Mouse (Mus musculus) gastrocnemius, adult 8-10 months (tissue): Measurements from ENCODE around the gene Tifab. TPM values are rescaled to one million over a fixed set of nuclear protein-coding genes. Genes with fewer than 3 reads are reported as not detected.

Experiments used
- DNase-seq, 2 experiments: peaks; one replicate each; pipeline ENCODE4 v3.0.0; 2022; ENCODE audit warnings: low spot score in 2 of 2
- total RNA-seq, 4 experiments: library from RNA; stranded (reverse); gene quantifications; 2 replicates each; pipeline ENCODE4 v1.2.4; 2022

Tifab gene
- total RNA-seq, 4 experiments from 2014 or later, result 0.15 to 0.22 TPM; not detected in 2

DNA sequence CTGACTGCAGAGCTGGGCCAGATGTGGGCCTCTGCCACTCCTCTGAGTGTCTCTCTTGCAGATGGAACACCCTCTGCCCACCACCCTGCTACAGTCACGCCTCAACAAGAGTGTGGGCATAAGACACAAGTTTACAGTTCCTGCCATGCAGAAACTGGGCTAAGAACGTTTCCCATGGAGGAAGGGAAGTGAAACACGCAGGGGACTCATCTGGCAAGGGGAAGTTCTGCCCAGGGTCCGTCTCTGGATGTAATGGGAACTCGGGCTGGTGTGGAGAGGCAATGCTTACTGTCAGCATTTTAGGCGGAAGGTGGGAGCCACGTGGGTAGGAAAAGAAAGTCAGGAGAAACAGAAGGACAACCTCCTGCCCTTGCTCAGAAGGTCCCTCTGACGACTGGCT, 2.7 kb upstream of the Tifab start:
- no peak for DNase-seq

DNA sequence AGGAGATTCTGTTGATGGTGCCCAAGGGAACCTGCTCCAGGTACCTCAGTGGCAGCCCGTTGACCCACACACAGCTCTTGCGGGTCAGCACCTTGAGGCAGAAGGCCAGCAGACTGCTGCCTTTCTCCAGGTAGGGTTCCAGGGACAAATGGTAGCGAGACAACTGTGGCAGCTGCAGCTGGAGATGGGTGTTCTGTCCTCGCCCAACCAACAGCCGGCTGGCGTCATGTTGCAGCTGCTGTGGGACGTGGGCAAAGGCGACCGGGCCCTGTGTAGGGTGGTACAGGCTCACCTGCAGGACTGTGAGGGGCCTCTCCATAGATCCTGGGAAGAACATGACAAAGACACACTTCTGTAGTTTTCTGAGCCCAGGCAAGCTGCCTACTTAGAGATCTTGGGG, 2.4 kb downstream of the Tifab start:
- no peak for DNase-seq

DNA sequence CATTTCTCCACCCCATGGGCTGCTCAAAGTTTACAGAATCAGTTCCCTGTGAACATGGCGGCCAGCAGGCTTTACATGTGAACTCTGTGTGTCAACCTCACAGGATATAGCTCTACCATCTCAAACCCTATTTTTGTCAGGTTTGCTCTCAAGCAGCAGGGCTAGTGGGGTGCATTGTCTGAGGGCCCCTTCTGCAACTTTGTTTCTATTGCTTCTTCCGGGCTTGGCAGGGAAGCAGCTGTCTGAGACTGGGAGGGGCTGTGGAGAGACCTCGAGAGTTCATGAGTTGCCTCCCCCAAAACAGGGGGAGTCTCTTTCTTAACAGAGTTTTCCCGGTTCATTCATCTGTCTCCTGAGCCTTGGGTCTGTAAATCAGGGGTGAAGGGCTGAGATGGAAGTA, 2.8 kb downstream of the Tifab start:
- DNase-seq, result no peak

GRCm38 (mm10) chr13:56172901-56173545, 5.7 kb downstream of the Tifab start:
- no peak for DNase-seq

DNA sequence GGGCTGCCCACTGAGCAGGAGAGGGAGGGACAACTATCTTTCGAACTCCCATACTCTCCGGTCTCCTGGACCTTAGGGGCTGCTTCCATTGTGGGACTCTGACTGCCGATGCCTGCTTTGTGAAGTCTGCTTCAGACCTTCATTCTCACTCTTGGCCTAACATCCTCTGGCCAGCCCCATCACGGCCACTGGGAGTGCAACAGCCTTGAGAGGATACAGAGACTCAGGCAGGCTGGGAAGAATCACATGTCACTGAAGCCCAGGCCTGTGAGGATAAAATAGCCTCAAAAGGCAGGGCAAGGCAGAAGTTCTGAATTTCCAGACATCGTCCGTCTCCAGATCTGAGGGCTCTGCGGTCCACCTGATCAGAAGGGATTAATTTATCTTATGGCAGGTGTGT, 6.6 kb downstream of the Tifab start:
- DNase-seq, result no peak

DNA sequence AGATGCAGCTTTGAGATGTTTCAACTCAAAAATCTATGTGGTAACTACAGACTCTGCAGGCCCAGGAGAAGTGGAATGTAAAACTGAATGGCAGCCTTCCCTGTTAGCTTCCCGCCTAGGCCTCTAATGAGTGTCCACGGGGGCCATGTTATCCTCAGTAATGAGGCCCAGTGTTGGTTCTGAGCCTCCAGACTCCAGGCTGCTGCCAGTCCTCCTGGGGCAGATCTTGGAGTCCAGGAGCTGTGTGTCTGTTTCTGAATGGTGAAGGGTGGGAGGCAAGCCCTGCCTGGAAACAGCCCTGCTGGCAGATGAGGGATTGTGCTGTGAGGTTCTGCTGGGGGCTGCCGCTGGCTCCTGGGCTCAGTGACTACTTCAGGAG, 10.3 kb downstream of the Tifab start:
- no peak for DNase-seq

DNA sequence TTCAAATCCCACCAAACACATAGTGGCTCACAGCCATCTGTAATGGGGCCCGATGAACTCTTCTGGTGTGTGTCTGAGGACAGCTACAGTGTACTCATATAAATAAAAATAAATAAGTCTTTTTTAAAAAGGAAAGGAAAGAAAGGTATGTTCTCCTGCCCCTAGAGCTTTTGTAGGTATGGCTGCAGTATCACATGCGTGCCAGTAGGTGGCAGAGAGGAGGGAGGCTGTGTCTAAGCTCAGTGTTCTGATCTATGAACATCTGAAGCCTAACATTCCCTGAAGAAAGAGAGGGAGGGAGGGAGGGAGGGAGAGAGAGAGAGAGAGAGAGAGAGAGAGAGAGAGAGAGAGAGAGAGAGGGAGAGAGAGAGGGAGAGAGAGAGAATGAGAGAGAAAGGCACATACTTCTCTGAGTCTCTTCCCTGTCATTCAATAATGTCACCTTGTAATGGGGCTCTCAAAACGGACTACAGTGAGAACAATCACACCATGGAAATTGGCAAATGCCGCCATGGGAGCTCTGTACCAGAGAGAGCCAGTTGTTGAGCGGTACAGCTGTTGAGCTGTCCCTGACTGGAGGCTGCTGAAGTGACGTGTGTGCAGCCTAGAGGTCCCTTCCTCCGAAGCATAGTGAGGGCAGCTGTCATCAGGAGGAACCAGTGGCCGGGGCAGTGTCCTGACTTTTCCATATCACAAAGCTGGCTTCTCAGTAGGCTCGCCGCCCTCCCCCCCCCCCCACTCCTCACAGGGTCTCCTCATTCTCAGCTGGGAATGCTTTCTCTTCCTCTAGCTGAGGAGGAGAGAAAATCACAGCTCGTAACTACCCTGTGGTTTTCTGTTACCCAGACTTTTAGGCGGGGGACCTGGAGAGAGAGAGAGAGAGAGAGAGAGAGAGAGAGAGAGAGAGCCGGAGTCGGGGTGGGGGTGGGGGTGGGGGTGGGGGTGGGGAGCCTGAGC, 11.0 kb downstream of the Tifab start:
- DNase-seq, result no peak

GRCm38 (mm10) chr13:56165561-56165960, 13.1 kb downstream of the Tifab start:
- no peak for DNase-seq

DNA sequence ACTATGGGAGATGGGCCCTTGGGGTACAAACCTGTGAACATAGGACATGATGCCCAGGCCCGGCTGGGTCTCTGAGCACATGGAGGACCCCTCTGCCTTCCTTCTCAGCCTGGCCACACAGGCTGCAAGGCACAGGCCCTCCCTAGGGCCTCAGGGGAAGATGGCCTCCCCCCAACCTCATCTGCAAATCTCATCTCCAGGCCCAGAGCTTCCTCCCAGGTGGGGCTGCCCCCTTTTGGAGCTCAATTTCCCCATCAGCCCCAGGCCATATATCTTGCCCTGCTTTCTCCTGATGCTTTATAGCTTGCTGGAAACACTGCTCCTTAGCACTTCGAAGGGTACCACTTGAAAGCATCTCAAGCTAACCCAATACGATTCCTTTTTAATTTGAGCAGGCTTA, 14.3 kb downstream of the Tifab start:
- DNase-seq, result no peak

- peak; percentile 53 to 75 for DNase-seq
Measured at GRCm38 (mm10) chr13:56163751-56164150, 14.9 kb downstream of the Tifab start.

DNA sequence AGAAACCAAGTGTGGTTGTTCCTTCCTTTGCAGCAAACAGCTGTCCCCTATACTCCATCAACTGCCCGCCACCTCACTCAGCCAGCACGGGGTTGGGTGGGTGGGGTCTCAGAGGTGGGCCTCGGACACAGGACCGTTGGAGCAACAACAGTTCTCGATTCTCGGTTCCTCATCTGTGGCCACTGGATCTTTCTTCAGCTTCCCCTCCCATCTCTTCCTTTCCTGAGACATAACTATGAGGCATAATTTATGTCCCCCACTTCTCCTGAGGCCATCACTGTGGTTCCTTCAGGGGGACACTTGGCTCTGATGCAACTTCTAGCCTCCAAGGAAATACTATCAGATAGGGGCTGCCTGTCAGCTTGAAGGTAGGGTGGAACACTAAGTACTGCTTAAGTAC, 15.8 kb downstream of the Tifab start:
- DNase-seq, result no peak

DNA sequence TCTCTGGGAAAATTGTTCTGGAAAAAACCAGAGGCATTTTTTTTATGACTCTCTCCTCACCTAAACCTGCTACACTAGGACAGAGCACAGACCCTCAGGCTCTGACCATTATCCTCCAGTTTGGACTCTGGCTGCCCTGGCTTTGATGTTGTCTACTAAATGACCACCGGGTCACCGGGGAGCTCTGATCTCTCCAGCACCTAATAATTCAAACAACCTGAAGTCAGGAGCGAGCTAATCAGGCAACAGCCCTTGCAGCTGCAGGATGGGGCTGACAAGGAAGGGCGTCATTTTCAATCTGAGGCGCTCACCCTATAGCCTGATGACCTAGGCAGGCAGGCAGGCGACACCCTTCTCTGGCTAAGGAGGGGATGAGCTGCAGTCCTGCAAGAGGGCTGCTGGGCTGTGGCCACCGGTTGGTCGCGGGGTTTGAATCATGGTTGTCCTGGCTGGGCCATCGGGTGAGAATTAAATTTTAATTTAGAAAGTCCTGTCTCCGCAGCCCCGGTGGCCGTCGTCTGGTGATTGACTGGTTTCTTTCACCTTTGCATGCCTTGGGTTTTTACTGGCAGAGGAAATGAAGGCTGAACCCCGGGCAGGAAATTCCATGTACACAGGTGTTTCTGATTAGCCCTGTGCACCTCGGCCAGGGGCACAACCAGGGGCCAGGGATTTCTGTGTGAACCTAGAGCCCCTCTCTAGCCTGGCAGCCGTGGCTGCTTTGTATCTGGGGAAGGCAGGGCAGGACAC, 18.9 kb downstream of the Tifab start:
- DNase-seq, result no peak

DNA sequence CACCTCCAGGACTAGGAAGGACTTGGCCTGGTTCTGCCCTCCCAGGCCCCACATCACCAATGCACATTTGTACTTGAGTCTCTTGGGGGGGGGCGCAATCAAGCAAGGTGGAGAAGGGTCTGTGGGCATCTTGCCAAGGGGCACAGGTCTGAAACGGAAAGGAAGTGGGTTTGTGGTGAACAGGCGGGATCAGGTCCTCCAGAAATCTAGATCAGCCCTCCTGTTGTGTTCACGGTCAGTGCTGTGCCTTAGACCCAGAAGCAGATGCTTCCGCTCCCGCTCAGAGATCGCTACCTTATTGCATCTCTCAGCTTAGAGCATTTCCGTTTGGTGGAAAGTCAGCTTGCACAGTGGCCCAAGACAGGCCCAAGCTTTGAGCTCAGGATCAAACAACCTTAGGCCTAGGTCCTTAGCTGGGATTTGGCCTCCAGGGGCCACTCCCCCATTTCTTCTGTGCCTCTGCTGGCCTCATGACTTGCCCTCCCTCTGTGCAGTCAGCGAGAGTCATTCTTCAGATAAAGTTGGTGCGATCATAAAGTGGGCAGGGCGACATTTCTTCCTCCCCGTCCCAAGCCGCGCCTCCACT, 19.6 kb downstream of the Tifab start:
- no peak for DNase-seq

DNA sequence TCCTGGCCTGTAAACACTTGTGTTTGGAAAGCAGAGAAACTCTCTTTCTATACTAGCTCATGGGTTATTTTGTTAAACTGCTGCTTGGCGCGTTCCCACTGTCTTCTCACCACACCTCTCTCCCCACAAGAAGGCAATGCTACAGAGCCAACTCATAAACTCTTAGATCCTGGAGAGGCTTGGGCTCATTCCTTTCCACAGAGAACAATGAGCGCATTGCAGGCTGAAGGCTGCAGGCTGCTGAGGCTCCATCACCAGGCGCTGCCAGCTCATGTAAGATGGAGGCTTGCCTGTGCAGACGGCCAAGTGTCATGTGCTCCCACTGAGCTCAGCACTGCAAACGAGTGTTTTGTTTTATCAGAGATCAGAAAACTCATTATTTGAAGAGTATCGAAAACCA, 23.0 kb downstream of the Tifab start:
- DNase-seq, result no peak

DNA sequence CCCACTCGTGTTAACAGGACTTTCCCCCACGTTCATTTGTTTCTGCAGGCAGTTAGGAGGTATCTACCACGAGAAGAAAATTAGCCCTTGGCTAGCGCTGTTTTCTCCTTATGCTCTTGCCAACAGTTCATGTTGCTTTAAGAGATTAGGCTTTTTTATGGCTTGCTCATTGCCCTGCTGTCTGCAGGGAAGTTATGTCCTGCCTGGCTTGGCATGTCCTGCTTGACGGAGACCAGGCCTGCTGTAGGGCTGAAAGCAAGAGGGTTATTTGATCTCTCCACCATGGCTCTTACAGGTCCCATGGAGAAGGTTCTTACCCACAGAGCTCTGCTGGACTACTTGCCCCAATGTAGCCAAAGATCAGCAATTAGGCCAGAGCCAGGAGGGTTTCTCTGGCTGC, 23.6 kb downstream of the Tifab start:
- DNase-seq, result peak in 1 of 2 experiments; percentile 24

DNA sequence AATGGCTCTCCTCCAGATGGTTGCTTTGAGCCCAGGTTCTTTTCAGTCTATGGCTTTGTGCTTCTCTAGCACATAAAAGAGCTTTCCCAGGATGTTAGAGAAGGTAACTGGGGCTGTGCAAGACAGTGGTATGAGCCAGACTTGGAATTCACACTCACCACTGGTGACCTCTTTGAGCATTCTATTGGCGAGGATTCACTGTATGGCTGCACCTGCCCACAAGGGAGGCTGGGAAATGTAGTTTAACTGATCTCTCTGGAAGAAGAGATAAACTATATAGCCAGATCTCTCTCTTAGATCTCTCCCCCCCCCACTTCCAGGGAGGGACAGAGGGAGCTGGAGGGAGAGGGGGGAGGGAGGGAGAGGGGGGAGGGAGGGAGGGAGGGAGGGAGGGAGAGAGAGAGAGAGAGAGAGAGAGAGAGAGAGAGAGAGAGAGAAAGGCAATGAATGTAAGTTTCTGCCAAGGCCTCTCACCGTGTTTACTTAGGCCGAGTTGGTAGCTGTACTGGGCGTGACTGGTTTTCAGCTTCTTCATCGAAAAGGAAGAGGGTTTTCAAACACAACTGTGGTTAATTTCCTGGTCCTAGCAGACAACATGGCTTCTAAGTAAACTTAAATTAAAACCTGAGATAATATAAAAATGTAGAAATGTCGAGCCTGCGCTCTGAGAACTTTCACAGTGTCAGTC, 25.8 kb downstream of the Tifab start:
- DNase-seq, result no peak

DNA sequence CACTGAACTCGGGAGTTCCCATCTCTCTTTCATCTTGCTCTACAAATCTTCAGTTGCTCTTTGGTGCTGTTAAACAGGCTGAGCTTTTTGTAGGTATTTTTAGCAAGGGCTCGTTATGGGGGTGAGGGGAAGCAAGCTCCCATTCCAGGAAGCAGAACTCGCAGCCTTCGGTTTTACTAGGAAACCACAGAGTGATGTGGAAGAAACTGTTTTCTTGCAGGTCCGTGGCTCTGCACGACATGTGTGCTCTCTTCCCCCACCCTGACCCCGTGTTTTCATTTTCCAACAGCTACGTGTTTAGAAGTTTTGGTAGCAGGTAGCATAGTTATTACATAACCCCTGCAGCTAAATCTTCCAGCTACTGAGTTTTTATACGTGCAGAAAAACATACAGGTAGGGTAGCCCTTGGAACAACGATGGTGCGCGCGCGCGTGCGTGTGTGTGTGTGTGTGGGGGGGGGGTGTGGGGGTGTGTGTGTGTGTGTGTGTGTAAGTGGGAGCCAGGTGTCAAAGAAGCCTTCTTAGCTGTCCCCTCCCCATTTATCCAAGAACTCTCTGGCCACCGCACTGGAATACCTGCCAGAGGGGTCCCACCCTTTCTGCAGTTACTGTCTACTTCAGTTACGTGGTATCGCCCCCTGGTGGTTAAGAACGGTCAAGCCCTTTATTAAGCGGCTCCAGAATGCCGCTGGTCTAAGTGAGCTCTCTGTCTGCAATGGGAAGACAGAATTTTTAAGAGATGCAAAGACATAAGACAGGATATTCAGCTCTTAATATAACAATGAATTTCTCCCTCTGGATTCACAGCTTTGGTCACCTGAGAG, 27.1 kb downstream of the Tifab start:
- DNase-seq, result peak; percentile 33 to 38

GRCm38 (mm10) chr13:56145523-56145922, 33.2 kb downstream of the Tifab start:
- no peak for DNase-seq

DNA sequence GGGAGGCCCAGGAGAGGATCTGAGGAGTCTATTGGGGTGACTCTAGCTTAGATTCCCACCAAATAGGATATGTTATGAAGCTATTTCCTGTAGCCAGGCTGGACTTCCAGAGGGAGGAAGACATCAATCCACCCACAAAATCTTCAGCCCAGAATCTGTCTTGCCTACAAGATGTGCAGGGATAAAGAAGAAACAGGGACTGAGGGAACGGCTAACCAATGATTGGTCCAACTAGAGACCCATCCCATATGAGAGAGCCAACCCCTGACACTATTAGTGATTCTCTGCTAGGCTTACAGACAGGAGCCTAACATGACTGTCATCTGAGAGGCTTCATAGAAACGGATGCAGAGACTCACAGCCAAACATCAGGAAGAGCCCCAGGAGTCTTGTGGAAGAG, 34.7 kb downstream of the Tifab start:
- no peak for DNase-seq

DNA sequence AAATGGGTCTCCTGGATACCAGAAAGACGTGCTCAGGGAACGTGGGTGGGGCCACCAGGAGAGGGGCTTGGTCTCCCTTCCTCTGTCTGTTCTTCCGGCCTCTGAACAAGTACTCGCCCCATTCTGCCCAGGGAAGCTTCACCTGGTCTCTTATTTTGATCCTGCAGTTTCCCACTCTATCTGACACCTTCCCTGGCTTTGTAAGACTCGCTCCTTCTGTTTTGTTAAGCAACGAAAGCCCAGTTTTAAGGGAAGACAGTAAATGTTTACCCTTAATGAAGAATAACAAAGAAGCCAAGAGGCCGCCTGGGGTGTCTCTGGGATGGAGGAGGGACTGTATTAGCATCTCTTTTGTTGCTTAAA, 35.6 kb downstream of the Tifab start:
- no peak for DNase-seq
